Mouse (Mus musculus) layer of hippocampus, adult 2 months (tissue): ENCODE results near the gene Gm5737. TPM values are rescaled to one million over a fixed set of nuclear protein-coding genes. Genes with fewer than 3 reads are reported as not detected.

ENCODE experiments used
- DNase-seq, 2 experiments: peaks; one replicate each; pipeline ENCODE4 v3.0.0; 2022; ENCODE audit warnings: low spot score in 2 of 2
- H3K27ac ChIP-seq: fragments of 200-600 bp; 2 replicates; pipeline ENCODE4 v1.8.1; 2022
- H3K4me3 ChIP-seq: fragments of 200-600 bp; 2 replicates; pipeline ENCODE4 v1.8.1; 2022; ENCODE audit warnings: mild to moderate bottlenecking
- CTCF ChIP-seq: fragments of 200-600 bp; conservative IDR thresholded peaks from 2 replicates; pipeline ENCODE4 v1.8.1; 2022; ENCODE audit warnings: antibody characterized with exemption, mild to moderate bottlenecking, moderate library complexity
- total RNA-seq, 2 experiments: library from RNA; stranded (reverse); gene quantifications; 2 replicates each; pipeline ENCODE4 v1.2.3; 2021

Gene Gm5737
- total RNA-seq, 2 experiments from 2014 or later, result 0.37 TPM; not detected in 1

- no peak for TF ChIP-seq CTCF
- Histone ChIP-seq H3K27ac (peak overlapping the region; percentile 90), H3K4me3 (peak overlapping the region; percentile 84)
- DNase-seq, result peak; percentile 48 to 51
Observed at GRCm38 (mm10) chr7:120830431-120831381, 18.5 kb downstream of the Gm5737 start.

GRCm38 (mm10) chr7:120834426-120834825 is 22.3 kb downstream of the Gm5737 start:
- no peak for DNase-seq
- TF ChIP-seq CTCF, result no peak
- peak overlapping the region; percentile 72 for H3K4me3 ChIP-seq
- H3K27ac ChIP-seq, result peak overlapping the region; percentile 93; the same call in 1 of the 2 replicates

GRCm38 (mm10) chr7:120834863-120835372 is 22.8 kb downstream of the Gm5737 start:
- DNase-seq, result peak; percentile 66 to 82
- H3K4me3 ChIP-seq, result peak overlapping the region; percentile 72
- no peak for TF ChIP-seq CTCF
- H3K27ac ChIP-seq, result peak overlapping the region; percentile 93

- peak; percentile 99 for TF ChIP-seq CTCF
- peak; percentile 94 to 100 for DNase-seq
- H3K27ac ChIP-seq, result peak overlapping the region; percentile 93
- H3K4me3 ChIP-seq, result peak overlapping the region; percentile 72
Observed at GRCm38 (mm10) chr7:120835449-120836359, 23.5 kb downstream of the Gm5737 start.

- peak overlapping the region; percentile 72 for H3K4me3 ChIP-seq
- TF ChIP-seq CTCF, result no peak
- no peak for DNase-seq
- peak overlapping the region; percentile 93; the same call in 1 of the 2 replicates for H3K27ac ChIP-seq
Observed at GRCm38 (mm10) chr7:120836361-120836760, 24.2 kb downstream of the Gm5737 start.

GRCm38 (mm10) chr7:120838436-120839160 is 26.4 kb downstream of the Gm5737 start:
- Histone ChIP-seq H3K4me3 (no peak overlapping the region), H3K27ac (no peak overlapping the region)
- no peak for TF ChIP-seq CTCF
- no peak for DNase-seq

- no peak for DNase-seq
- TF ChIP-seq CTCF, result no peak
- no peak overlapping the region for H3K4me3 ChIP-seq
- H3K27ac ChIP-seq, result no peak overlapping the region
Observed at GRCm38 (mm10) chr7:120839786-120840185, 27.6 kb downstream of the Gm5737 start.

- peak; percentile 50 for TF ChIP-seq CTCF
- Histone ChIP-seq H3K27ac (peak within 1 kb of the TSS; percentile 99), H3K4me3 (peak within 1 kb of the TSS; percentile 74)
- DNase-seq, result peak; percentile 83 to 87
Observed at GRCm38 (mm10) chr7:120842345-120843036, 30.3 kb downstream of the Gm5737 start, which contains the start of gene Eef2k. Gene Eef2k (plus strand): TSS chr7:120842831.

GRCm38 (mm10) chr7:120843037-120843621 is 31.0 kb downstream of the Gm5737 start:
- peak overlapping the region; percentile 99 for H3K27ac ChIP-seq
- peak; percentile 88 to 90 for DNase-seq
- TF ChIP-seq CTCF, result no peak
- H3K4me3 ChIP-seq, result peak overlapping the region; percentile 74

- DNase-seq, result no peak
- Histone ChIP-seq H3K4me3 (peak overlapping the region; percentile 74), H3K27ac (peak overlapping the region; percentile 99)
- TF ChIP-seq CTCF, result no peak
Observed at GRCm38 (mm10) chr7:120843852-120844435, 31.8 kb downstream of the Gm5737 start.

- DNase-seq, result no peak
- TF ChIP-seq CTCF, result no peak
- Histone ChIP-seq H3K4me3 (no peak overlapping the region; the same call in 1 of the 2 replicates), H3K27ac (no peak overlapping the region)
Observed at GRCm38 (mm10) chr7:120844689-120845088, 32.5 kb downstream of the Gm5737 start.
